Mouse (Mus musculus) left cerebral cortex, adult 2 months (tissue): ENCODE measurements around the gene Dcaf1. TPM values are rescaled to one million over a fixed set of nuclear protein-coding genes. Genes with fewer than 3 reads are reported as not detected.

Experiments
- DNase-seq, 2 experiments: peaks; one replicate each; pipeline ENCODE4 v3.0.0; 2021 to 2022; ENCODE audit warnings: low spot score in 2 of 2, mixed read lengths in 1 of 2; ENCODE audit errors: extremely low spot score in 1 of 2
- H3K27ac ChIP-seq: fragments of 200-600 bp; 2 replicates; pipeline ENCODE4 v1.8.1; 2022
- H3K4me3 ChIP-seq: fragments of 200-600 bp; 2 replicates; pipeline ENCODE4 v1.8.1; 2022
- CTCF ChIP-seq: fragments of 200-600 bp; IDR thresholded peaks from 2 replicates; pipeline ENCODE4 v1.8.1; 2022; ENCODE audit warnings: antibody characterized with exemption, mild to moderate bottlenecking, moderate library complexity
- intact Hi-C: fragments of 180-260 bp; cut with DNase I; formaldehyde crosslinking; loops from one replicate; pipeline ENCODE4 v1.15.1; 2025
- total RNA-seq, 2 experiments: library from RNA; stranded (reverse); gene quantifications; 2 replicates each; pipeline ENCODE4 v1.2.3; 2021

The Dcaf1 gene
- total RNA-seq, 2 experiments from 2014 or later, result 31.7 to 38.1 TPM

GRCm38 (mm10) chr9:106890496-106891240 lies 69.0 kb downstream of the Dcaf1 start:
- peak overlapping the region; percentile 9; the same call in 1 of the 2 replicates for H3K27ac ChIP-seq
- TF ChIP-seq CTCF, result no peak
- intact Hi-C loops, result loop anchor here (5.0 kb wide), 1 partner anchor 447 kb away; the partner anchor contains the start of gene Hemk1
- no peak for DNase-seq
- H3K4me3 ChIP-seq, result peak overlapping the region; percentile 100

GRCm38 (mm10) chr9:106891341-106891741 lies 69.7 kb downstream of the Dcaf1 start:
- H3K4me3 ChIP-seq, result peak overlapping the region; percentile 100
- DNase-seq, result no peak
- intact Hi-C loops, result loop anchor here (5.0 kb wide), 1 partner anchor 446 kb away; the partner anchor contains the start of gene Hemk1
- no peak for TF ChIP-seq CTCF
- H3K27ac ChIP-seq, result peak overlapping the region; percentile 91

- peak; percentile 34 for TF ChIP-seq CTCF
- H3K4me3 ChIP-seq, result peak within 1 kb of the TSS; percentile 100
- peak within 1 kb of the TSS; percentile 95 for H3K27ac ChIP-seq
- intact Hi-C loops, result loop anchor here (5.0 kb wide), 1 partner anchor 445 kb away; the partner anchor contains the start of gene Hemk1
- peak; percentile 97 to 98 for DNase-seq
Measured at GRCm38 (mm10) chr9:106891829-106892551, 70.3 kb downstream of the Dcaf1 start, which contains the start of gene Manf. Gene Manf, minus strand, starts transcription at chr9:106891979.

GRCm38 (mm10) chr9:106892552-106892875 lies 70.8 kb downstream of the Dcaf1 start:
- H3K4me3 ChIP-seq, result peak overlapping the region; percentile 100
- intact Hi-C loops, result loop anchor here (5.0 kb wide), 1 partner anchor 445 kb away; the partner anchor contains the start of gene Hemk1
- no peak for DNase-seq
- TF ChIP-seq CTCF, result no peak
- H3K27ac ChIP-seq, result peak overlapping the region; percentile 95

GRCm38 (mm10) chr9:106893327-106893726 lies 71.7 kb downstream of the Dcaf1 start:
- TF ChIP-seq CTCF, result no peak
- intact Hi-C loops, result loop anchor here (5.0 kb wide), 1 partner anchor 444 kb away; the partner anchor contains the start of gene Hemk1
- peak overlapping the region; percentile 95; the same call in 1 of the 2 replicates for H3K27ac ChIP-seq
- H3K4me3 ChIP-seq, result no peak overlapping the region
- DNase-seq, result no peak

GRCm38 (mm10) chr9:106898901-106899300 lies 77.2 kb downstream of the Dcaf1 start:
- DNase-seq, result no peak
- no peak overlapping the region for H3K4me3 ChIP-seq
- TF ChIP-seq CTCF, result no peak
- no peak overlapping the region for H3K27ac ChIP-seq
- intact Hi-C loops, result no loop called here

GRCm38 (mm10) chr9:106901596-106901995 lies 79.9 kb downstream of the Dcaf1 start:
- TF ChIP-seq CTCF, result no peak
- intact Hi-C loops, result no loop called here
- Histone ChIP-seq H3K4me3 (no peak overlapping the region), H3K27ac (peak overlapping the region; percentile 0)
- DNase-seq, result no peak

- intact Hi-C loops, result loop anchor here (2.0 kb wide), 1 partner anchor 388 kb away; no protein-coding TSS in a partner anchor
- Histone ChIP-seq H3K27ac (no peak overlapping the region; the same call in 1 of the 2 replicates), H3K4me3 (no peak overlapping the region)
- no peak for TF ChIP-seq CTCF
- peak in 1 of 2 experiments; percentile 8 for DNase-seq
Measured at GRCm38 (mm10) chr9:106903099-106903790, 81.6 kb downstream of the Dcaf1 start.

- peak in 1 of 2 experiments; percentile 24 for DNase-seq
- no peak overlapping the region for H3K4me3 ChIP-seq
- intact Hi-C loops, result loop anchor here (2.0 kb wide), 1 partner anchor 387 kb away; no protein-coding TSS in a partner anchor
- TF ChIP-seq CTCF, result peak; percentile 70
- no peak overlapping the region for H3K27ac ChIP-seq
Measured at GRCm38 (mm10) chr9:106903791-106904134, 82.1 kb downstream of the Dcaf1 start.

- intact Hi-C loops, result no loop called here
- H3K27ac ChIP-seq, result no peak overlapping the region
- no peak overlapping the region for H3K4me3 ChIP-seq
- no peak for TF ChIP-seq CTCF
- DNase-seq, result peak in 1 of 2 experiments; percentile 6
Measured at GRCm38 (mm10) chr9:106906597-106906996, 84.9 kb downstream of the Dcaf1 start.

GRCm38 (mm10) chr9:106908174-106908573 lies 86.5 kb downstream of the Dcaf1 start:
- TF ChIP-seq CTCF, result no peak
- no peak overlapping the region for H3K4me3 ChIP-seq
- intact Hi-C loops, result no loop called here
- H3K27ac ChIP-seq, result peak overlapping the region; percentile 62; the same call in 1 of the 2 replicates
- DNase-seq, result peak in 1 of 2 experiments; percentile 9

GRCm38 (mm10) chr9:106908715-106909114 lies 87.0 kb downstream of the Dcaf1 start:
- intact Hi-C loops, result no loop called here
- no peak overlapping the region for H3K4me3 ChIP-seq
- TF ChIP-seq CTCF, result no peak
- H3K27ac ChIP-seq, result peak overlapping the region; percentile 62
- DNase-seq, result peak in 1 of 2 experiments; percentile 10
